Mouse (Mus musculus) bone marrow macrophage, adult 2 months (primary cell): ENCODE data around the gene Bora. TPM values are rescaled to one million over a fixed set of nuclear protein-coding genes. Genes with fewer than 3 reads are reported as not detected.

ENCODE experiments used
- H3K27ac ChIP-seq: 2 replicates; pipeline ENCODE4 v1.5.1; 2012; ENCODE audit warnings: low read depth, low read length; ENCODE audit not compliant: insufficient read depth
- H3K4me1 ChIP-seq: 2 replicates; pipeline ENCODE4 v1.6.1; 2012; ENCODE audit warnings: low read length; ENCODE audit not compliant: control insufficient read depth, insufficient read depth
- H3K4me3 ChIP-seq: 2 replicates; pipeline ENCODE4 v1.5.1; 2012; ENCODE audit warnings: mild to moderate bottlenecking, low read length, moderate library complexity; ENCODE audit not compliant: insufficient read depth
- CTCF ChIP-seq: IDR thresholded peaks from 2 replicates; pipeline ENCODE4 v1.5.1; 2012; ENCODE audit warnings: low read depth, mild to moderate bottlenecking, low read length, moderate library complexity
- POLR2A ChIP-seq: IDR thresholded peaks from 2 replicates; pipeline ENCODE4 v1.6.1; 2012; ENCODE audit warnings: mild to moderate bottlenecking, low read depth, low read length, borderline replicate concordance
- polyA plus RNA-seq: library from polyadenylated mRNA; stranded (reverse); fragments of >200 nt; gene quantifications from 2 replicates; pipeline ENCODE4 v1.2.4, GENCODE M21; 2012; ENCODE audit not compliant: missing spikeins, insufficient read depth, insufficient read length

Gene Bora
- polyA plus RNA-seq, 1 experiment = 13.7 TPM

- no peak overlapping the region for H3K4me3 ChIP-seq
- no peak overlapping the region for H3K27ac ChIP-seq
- H3K4me1 ChIP-seq = peaks cover 25% of the 10 kb centered on the region
- TF ChIP-seq POLR2A (no peak), CTCF (no peak)
Observed at GRCm38 (mm10) chr14:99107631-99108187, 61.7 kb downstream of the Bora start.

GRCm38 (mm10) chr14:99108762-99109161 is 62.7 kb downstream of the Bora start:
- Histone ChIP-seq H3K4me3 (0 out of 2 replicates have a peak overlapping the region, but pooled peaks have one; percentile 21), H3K4me1 (peaks cover 21% of the 10 kb centered on the region), H3K27ac (peak overlapping the region; percentile 90)
- TF ChIP-seq POLR2A = no peak
- no peak for TF ChIP-seq CTCF

GRCm38 (mm10) chr14:99117576-99117975 is 71.6 kb downstream of the Bora start:
- TF ChIP-seq POLR2A = no peak
- no peak for TF ChIP-seq CTCF
- H3K27ac ChIP-seq = no peak overlapping the region
- H3K4me3 ChIP-seq = no peak overlapping the region
- H3K4me1 ChIP-seq = no peaks in the 10 kb centered on the region

- Histone ChIP-seq H3K4me1 (no peaks in the 10 kb centered on the region), H3K27ac (no peak overlapping the region), H3K4me3 (no peak overlapping the region)
- TF ChIP-seq CTCF (no peak), POLR2A (no peak)
Observed at GRCm38 (mm10) chr14:99121584-99122339, 75.7 kb downstream of the Bora start.

- no peak overlapping the region for H3K27ac ChIP-seq
- TF ChIP-seq POLR2A (no peak), CTCF (no peak)
- no peak overlapping the region for H3K4me3 ChIP-seq
- H3K4me1 ChIP-seq = no peaks in the 10 kb centered on the region
Observed at GRCm38 (mm10) chr14:99124076-99124475, 78.1 kb downstream of the Bora start.

Other genes starting within 250 kb of the Bora start
- 12.7 and 14.2 TPM in 2 replicates for gene Rpl36a-ps1, start 51.9 kb upstream of the Bora start, polyA plus RNA-seq
- gene Mzt1, start 88 bp upstream of the Bora start, polyA plus RNA-seq = 43.1 and 46.3 TPM in 2 replicates
- gene Pibf1, start 53.2 kb downstream of the Bora start, polyA plus RNA-seq = 11.7 and 13.0 TPM in 2 replicates
- 13.7 and 16.0 TPM in 2 replicates for gene Dis3, start 53.5 kb downstream of the Bora start, polyA plus RNA-seq